Mouse (Mus musculus): Measurements from ENCODE around the gene Brip1.

DNA sequence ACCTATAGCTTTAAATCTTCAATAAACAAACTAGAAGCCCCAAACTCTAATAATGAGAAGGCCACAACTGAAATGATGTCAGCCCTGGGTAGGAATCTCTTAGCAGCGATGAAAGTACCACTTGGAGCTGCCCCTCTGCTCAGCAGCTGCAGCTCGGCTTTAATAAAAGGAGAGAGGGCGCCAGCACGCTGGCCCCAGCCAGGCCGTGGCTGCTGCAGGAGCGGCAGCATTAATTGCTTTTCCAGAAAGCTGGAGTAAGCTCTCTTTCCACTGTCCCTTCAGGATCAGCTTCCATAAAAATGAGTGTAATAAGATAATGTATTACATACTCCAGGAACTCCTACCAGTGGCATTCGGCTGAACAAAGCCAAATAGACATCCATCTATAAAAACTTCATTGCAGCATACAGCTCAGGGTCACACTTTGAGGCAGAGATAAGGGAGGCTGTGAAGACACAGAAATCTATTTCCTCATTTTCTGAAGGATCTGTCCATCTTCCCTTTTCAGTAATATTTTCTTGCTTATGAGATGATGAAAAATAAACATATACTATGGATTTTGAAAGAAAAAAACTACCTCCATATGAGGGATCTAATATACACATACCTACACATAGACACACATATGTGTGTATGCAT, 174.3 kb downstream of the Brip1 start:
- TF ChIP-seq CTCF (IDR thresholded peaks at IDR 0.05; ENCODE audit: insufficient read depth, low read length) = no peak
- no peak for TF ChIP-seq POLR2A (IDR thresholded peaks at IDR 0.05; ENCODE audit: borderline replicate concordance, extremely low read depth, low read depth, low read length)
